Mouse (Mus musculus) heart, adult 9 months (tissue): ENCODE data around the gene Dnah11.

Experiments used
- DNase-seq, 2 experiments: peaks; one replicate each; pipeline ENCODE4 v3.0.0; 2022; ENCODE audit warnings: low spot score in 2 of 2

Gene Dnah11

DNA sequence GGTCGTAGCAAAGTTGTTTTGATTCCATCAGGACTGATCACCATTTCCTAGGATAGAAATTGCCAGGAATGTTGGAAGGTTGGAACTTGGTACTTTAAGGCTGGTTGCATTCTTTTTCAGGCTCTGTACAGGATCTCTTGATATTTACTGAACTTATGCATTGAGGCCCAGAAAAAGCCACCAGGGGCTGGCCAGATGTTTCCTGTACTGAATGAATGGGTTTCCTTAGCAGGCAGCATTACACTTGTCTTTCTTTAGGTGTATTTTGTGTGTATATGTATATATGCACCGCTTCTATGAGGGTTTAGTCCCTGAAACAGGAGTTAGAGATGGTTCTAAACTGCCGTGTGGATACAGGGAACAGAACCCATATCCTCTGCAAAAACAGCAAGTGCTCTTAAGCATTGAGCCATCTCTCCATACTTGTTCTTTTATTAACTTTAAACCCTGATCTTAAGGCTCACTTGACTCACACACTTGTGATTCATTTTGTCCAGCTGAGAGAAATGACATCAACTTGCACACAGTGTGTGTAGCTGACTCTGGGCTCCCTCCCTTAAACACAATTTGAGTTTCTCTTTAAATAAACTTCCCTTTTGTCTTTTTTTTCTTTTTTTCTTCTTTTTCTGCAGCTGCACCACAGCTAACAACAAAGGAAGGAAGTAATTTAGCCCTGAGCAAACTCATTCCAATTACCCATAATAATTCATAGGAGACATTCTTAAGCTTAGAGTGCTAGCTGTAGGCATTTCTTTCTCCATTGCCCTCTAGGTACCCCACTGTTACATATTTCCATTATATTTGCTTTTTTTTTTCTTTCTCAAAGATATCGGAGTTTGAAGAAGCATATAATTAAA, 330.9 kb downstream of the Dnah11 start:
- no peak for DNase-seq

DNA sequence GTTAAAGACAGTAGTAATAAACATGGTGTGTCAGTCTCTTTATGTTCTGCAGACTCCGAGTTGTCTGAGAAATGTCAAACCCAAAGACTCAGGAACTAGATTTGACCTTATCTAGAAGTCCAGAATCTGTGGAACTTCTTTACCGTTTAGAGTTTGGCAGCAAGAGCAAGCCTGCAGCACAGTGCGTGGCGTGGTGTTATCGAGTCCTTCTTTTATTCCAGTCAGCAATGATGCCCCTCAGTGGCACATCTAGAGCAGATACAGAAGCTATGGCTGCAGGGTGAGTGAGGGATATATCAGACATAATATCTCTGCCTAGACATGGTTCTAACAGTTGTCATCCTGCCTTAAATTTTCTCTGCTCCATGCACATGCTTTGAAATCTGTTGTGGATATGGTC, 336.2 kb downstream of the Dnah11 start:
- no peak for DNase-seq

DNA sequence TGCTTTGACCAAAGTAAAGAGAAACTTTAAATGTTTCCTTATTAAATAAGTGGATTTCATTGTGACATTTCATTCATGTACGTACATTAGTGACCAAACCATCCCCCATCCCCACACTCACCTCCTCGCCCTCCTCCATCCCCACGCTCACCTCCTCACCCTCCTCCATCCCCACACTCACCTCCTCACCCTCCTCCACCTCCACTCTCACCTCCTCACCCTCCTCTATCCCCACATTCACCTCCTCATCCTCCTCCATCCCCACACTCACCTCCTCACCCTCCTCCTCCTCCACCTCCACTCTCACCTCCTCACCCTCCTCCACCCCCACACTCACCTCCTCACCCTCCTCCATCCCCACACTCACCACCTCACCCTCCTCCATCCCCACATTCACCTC, 337.6 kb downstream of the Dnah11 start:
- no peak for DNase-seq

DNA sequence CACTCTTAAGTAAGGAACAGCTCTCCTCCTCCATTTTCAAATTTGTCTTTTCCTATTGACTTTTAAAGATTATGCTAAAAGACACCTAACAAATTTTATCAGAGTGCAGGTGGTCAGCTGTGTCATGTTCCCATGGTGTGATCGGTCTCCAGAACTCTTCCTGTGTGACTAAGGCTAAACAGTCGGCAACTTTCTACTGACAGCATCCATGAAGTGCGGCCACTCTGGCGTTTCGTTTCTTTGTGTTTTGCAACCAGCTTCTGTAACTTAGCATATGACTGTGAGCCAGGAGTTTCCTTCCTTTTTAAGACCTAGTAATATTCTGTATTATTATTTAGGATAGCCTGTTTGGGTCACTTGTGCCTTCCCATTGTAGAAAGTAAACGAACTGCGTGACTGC, 338.0 kb downstream of the Dnah11 start:
- no peak for DNase-seq

DNA sequence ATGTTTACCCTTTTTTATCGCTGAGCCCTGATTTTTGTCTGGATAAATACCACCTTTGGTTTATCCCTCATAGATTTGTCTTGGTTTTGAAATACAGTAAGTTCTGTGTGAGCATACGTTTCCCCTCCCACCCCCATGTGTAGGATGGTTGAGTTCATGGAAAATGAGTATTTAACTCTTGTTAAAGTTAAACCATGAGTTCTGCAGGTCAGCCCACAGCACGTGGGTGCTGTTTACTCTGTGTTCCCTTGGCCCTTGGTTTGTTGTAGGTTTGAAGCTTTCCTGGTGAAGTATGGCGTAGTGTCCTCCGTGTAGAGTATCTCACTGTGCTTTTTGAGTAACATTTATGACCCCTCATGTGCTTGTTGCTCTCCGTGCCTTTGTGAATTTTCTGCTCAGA, 341.0 kb downstream of the Dnah11 start:
- DNase-seq: no peak

DNA sequence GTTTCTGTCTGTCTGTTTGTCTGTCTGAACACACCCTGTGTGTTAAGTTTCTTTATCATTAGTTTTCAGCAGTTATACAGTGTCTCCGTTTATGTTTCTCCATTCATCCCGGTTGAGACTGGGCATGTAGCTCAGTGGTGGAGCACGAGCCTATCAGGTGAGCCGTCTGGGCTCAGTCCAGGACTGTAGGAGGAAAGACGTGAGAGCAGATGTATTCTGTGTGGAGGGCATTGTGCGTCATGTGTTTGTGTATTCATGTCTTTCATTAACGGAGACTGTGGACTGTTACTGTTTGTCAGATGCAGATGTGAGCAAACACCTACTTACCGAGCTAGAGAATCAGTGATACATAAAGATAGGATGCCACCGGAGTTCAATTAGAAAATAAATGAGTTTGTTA, 341.8 kb downstream of the Dnah11 start:
- no peak for DNase-seq

DNA sequence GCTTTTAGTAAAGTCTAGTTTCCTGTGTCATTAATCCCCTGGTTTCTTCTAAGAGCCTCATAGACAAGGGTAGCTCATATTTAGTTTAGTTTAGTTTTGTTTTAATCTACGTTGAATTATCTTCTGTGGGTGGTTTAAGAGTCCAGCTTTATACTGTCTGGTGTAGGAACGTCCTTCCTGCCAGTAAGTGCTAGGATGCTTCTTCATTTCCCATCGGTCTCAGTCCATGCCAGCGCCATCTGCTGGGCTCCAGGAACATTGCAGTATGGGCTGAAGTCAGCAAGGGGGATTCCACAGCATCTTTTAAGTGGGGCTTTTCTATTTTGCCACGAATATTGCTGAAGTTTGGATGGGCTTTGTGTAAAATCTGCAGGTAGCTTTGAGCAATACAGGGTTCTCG, 345.5 kb downstream of the Dnah11 start:
- DNase-seq: no peak

DNA sequence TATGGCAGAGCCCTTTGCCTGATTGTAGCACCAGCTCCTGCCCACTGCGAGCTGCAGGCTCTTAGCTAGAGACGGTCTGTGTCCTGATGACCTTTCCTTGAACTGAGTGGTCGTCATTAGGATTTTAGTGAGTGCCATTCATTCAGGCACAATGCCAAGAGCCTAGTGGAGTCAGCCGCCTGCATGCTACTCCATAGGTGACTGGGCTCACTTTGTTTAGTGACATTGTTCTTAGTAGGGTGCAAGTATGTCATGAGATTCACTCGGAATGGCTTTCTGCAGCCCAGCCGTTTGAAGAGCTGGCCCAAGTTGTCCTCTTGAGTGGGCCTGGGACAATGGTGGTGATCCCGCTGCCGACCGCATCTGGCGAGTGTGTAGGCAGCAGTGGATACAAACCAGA, 348.4 kb downstream of the Dnah11 start:
- DNase-seq: no peak

DNA sequence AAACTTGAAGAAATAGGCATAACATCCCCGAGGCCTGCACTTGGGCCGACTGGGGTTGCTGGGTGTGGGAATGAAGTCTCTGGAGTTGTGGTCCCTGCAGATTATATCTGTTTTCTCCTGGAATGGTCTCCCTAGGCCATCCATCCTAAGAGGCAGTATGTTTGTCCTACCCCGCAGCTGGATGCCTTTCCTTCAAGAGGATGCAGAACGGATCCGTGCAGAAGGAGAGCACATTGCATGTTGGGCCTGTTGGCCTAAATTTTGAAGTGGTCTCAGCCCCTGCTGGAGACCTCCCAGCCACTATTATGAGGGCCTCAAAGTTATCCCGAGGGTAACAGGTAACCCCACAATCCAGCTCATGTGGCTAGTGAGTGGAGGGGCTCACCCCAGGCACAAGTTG, 350.2 kb downstream of the Dnah11 start:
- no peak for DNase-seq

DNA sequence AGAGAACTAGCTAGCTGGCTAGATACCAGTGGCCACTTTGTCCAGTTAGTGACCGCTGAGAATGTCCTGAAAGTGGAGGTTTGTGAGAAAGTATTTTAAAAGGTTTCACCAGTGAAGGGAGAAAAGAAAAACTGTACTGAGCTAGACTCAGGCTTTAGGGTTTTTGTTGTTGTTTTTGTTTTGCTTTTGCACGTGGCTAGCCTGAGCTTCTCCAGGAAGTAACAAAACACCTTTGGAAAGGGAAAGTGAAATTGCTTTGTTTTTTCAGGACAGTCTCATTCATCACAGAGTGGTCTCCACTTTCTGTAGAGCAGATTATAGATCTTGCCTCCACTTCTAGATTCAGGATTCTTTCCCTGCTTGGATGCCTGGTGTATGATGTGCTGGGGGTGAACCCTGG, 353.9 kb downstream of the Dnah11 start:
- DNase-seq: no peak

DNA sequence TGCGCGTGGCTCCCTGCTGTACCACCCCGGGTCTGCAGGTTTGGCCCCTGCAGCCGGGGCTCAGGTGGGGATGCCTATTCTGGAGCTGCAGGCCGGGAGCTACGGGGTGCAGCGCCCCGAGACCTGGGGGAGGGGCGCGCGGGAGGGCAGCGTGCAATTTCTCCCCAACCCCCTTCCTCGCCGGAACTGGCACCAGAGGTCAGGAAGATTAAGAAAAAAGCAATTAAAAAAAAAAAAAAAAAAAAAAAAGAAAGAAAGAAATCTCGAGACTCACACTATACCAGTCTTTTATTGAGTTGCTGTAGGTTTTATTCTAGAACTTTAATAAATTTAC, 354.8 kb downstream of the Dnah11 start:
- DNase-seq: no peak

DNA sequence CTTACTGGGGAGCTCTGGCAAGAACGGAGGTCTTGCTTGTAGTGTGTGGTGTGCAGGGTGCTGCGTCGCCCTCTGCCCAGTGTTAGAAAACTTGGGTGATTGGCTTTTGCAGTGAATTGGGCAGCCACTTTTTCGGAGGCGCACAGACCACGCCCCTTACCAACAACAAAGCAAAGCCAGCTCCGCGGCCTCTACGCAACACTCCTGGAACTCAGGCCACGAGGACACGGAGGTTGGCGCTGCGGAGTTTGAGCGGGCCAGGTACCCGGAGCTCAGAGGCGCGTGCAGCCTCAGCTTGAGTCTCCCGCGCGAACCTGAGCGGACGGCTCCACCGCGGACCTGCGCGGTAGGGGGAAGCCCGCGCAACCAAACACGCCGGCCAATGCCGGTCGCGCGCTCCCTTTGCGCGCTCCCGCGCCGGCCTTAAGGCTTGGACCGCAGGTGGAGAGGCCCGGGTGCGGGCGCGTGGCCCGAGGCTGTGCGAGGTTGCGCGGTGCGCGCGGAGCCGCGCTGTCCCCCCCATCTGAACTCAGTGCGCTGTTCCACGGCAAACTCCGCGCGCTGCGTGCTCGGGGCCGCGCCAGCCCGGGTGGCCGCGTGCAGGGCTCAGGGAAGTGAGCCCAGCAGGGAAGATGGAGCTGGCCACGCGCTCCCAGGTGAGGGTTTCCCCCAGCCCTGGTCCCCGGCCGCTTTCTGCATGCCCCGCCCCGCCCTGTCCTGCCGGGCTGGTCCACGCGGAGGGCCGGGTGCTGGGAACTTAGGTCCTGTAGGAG, 355.4 kb downstream of the Dnah11 start:
- DNase-seq: peak in 1 of 2 experiments; percentile 19

DNA sequence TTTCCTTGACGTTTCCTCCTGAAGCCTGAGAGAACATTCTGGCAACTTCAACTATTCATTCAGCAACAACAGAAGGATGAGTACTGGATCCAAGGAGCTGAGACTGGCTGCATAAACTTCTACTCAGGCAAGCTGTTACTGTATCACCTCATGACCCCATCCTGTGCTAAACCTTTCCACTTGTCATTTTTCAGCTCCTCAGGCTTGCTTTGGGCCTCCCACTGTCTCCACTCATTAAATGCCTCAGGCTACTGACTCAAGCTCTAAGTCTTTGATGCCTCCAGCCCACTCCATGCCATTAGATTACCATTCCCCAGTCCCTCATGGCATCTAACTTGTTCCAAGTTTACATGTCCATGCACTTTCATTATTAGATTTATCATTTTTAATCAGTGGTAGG, 356.2 kb downstream of the Dnah11 start:
- no peak for DNase-seq

DNA sequence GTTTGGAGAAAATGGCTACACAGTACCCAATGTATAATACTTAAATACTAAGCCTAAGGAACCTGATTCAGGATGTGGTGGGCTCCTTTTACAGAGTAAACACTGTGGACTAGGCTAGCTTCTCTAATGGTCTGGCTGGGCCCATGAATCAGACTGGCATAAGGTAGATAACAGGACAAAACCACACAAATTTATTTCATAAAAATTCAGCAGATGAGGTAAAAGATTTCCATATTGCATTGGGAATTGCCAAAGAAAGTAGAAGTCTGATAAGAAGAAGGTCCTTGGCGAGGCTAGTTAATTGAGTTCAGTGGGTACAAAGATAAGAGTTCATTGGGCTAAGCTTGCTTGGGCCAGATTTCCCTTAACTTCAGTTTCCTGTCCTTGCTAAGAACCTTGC, 358.1 kb downstream of the Dnah11 start:
- DNase-seq: no peak

DNA sequence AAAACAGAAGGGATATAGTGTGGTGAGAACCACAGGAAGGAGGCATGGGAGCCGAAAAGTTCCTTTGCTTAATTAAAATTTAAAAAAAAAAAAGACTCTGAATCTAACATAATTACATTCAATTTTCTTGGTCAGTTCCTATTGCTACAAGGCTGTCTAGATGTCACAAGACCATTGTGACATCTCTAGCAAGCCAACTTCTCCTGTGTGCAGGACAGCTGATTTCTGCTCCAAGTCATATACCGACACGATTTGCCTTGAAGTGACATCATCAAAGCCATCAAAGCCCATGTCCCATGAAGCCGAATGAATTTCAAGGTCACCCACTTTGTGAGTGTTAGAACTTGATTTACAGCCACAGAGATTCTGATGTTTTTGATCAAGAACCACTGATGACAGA, 361.5 kb downstream of the Dnah11 start:
- no peak for DNase-seq

DNA sequence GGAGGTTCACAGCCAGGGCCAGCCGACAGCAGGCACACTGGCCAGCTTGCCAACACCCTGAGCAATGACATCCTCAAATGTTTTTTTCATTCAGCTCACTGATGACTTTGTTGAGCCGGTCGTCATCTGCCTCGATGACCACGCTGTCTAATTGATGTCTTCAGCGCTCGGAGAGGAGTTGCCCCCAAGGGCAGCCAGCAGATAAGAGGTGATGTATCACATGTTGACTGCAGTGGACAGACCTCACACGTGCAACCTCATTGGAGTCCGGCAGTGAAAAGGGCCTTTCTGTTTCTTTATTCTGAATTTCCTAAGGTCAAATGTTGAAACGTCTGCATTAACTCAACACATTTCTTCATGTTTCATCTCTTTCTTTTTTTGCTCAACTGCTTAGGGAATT, 363.5 kb downstream of the Dnah11 start:
- no peak for DNase-seq

DNA sequence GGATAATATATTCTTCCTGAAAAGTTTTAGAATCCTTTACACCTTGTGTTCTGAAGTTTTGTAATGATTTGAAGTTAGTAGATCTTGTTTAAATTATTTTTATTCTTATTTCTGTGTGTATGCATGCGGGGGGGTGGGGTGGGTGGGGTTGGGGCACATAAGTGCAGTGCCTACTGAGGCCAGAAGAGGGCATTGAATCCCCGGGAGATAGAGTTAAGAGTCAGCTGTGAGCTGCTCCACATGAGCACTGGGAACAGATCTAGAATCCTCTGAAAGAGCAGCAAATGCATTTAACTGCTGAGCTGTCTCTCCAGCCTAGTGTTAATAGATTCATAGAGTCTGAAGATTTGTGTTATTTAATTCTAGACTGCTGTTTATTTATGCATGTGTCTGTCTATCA, 364.2 kb downstream of the Dnah11 start:
- DNase-seq: no peak

DNA sequence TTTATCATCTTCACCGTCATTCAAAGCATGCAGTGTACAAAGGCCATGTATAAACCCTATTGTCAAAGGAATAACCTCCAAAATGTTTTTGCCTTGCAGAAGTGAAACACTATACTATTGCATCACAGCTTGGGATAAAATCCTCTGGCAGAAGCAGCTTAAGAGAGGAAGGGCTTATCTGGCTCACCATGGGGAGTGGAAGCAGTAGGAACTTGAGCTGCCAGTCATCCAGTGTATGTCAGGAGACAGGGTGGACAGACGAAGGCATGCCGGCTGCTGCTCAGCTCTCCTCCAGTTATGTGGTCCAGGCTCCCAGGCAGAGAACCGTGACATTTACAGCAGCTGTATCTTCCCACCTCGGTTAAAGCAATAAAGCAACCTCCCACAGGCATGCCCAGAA, 366.7 kb downstream of the Dnah11 start:
- no peak for DNase-seq

DNA sequence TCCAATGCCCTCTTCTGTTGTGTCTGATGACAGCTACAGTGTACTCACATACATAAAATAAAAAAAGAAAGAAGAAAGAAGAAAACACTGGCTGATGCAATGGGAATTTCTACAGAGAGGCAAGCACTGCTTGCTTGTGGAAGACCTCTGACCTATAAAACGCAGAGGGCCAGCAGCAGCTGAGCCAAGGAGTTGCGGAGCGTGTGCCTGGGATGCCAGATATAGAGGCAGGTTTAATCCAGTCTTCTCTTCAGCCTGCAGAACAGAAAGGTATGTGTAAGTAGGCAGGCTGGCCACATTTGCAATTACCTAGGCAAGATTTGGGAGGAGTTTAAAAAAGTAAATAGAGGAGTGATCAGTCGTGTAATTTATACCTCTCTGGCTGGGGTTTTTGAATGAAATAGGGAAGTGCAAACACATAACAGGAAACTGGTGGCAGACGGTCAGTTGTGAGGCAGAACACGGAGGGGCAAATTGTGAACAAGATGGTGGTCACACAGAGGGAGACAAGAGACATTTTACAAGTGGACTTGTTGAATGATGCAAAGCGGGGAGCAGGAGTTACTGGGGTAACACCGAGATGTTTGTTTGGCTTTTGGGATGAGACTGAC, 367.4 kb downstream of the Dnah11 start:
- no peak for DNase-seq

DNA sequence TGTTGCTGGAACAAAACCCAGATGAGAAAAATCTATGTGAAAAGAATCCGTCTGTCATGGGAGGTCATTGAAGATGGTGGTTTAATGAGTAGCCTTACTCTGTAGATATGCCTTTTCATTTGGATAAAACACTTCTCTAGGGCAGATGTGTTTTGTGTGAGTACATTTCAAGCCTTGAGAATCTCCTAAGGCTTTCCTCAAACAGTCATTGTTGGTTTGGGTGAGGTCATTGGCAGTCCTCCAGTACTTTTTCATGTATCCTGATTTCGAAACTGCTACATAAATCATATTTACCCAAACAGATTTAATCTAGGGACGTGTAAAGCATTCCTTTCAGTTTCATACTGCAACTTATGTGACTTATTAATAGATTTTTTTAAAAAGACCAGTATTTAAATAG, 370.5 kb downstream of the Dnah11 start:
- DNase-seq: no peak
